Mouse (Mus musculus): ENCODE results near the gene Dsn1.

Gene Dsn1

GRCm38 (mm10) chr2:156967388-156967787 is 39.6 kb downstream of the Dsn1 start:
- DNase-seq: peak in 1 of 2 experiments; percentile 14

- no peak for DNase-seq
Measured at GRCm38 (mm10) chr2:156963891-156964290, 43.1 kb downstream of the Dsn1 start.

- no peak for DNase-seq
Measured at GRCm38 (mm10) chr2:156958496-156959252, 48.3 kb downstream of the Dsn1 start.

- peak in 1 of 2 experiments; percentile 29 for DNase-seq
Measured at GRCm38 (mm10) chr2:156957035-156957434, 49.9 kb downstream of the Dsn1 start.

GRCm38 (mm10) chr2:156956306-156956705 is 50.6 kb downstream of the Dsn1 start:
- DNase-seq: no peak

- no peak for DNase-seq
Measured at GRCm38 (mm10) chr2:156954463-156954862, 52.5 kb downstream of the Dsn1 start.

- DNase-seq: peak in 1 of 2 experiments; percentile 20
Measured at GRCm38 (mm10) chr2:156951301-156952094, 55.5 kb downstream of the Dsn1 start.

- DNase-seq: no peak
Measured at GRCm38 (mm10) chr2:156950816-156951215, 56.1 kb downstream of the Dsn1 start.
